Mouse (Mus musculus) kidney, adult 18-20 months (tissue): ENCODE results near the gene Shisa8.

Source experiments
- DNase-seq: peaks from one replicate; pipeline ENCODE4 v3.0.0; 2021

Shisa8 gene

DNA sequence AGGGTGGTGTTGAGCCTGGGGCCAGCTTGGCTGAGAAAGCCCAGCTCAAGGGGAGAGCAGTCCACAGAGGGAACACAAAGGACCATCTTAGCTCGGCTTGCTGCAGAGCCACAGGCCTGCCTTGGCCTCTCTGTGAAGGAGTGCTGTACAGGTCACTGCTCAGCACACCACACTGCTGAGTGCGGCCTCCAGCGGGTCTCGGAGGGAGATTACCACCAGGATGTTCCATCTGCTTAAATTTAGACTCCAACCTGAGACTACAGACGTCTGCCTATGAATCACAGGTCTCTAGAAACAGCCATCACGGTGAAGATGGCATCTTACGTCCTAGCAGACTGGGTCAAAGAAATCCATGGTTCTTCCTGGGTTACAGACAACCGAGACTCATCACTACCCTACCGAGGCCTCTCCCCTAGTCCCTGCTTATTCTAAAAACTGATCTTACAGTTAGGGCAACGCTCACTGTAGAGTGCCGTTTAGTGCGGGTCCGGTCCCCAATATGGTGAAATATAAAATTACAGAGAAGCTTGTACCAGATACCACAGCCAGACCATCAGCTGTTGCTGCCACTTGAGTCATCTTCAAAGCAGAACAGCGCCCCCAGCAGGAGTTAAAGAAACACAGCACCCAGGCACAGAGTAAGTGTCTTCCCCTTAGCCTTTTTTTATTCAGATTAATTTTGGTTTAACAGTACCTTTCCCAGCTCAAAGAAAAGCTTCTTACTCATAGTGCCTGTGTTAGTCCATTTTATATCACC is 8.7 kb upstream of the Shisa8 start:
- DNase-seq = no peak

DNA sequence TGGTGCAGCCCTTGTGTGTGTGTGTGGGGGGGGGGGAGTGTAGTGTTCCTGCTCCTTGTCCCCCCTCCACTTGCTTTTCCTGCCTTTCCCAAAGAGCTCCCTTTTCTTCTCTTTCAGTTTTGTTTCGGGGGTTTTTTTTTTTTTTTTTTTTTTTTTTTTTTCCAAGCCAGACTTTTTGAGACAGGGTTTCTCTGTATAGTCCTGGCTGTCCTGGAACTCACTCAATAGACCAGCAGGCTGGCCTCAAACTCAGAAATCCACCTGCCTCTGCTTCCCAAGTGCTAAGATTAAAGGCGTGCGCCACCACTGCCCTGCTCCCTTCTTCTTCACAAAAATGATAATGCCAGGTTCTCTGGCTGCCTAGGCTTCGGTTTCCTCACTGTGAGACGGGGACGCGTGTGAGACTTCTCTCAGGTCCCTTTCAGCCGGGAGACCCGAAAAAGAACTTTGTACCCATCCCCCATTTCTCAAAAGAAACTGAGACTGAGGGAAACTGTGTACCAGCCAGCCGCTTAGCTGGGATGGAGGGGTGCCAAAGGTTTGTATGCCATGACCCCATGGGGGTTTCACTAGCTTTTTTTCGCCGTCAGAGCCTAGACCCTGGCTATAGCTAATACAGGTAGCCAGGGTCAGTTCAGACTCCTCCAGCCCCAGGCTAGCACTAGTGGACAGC is 7.5 kb upstream of the Shisa8 start:
- no peak for DNase-seq

DNA sequence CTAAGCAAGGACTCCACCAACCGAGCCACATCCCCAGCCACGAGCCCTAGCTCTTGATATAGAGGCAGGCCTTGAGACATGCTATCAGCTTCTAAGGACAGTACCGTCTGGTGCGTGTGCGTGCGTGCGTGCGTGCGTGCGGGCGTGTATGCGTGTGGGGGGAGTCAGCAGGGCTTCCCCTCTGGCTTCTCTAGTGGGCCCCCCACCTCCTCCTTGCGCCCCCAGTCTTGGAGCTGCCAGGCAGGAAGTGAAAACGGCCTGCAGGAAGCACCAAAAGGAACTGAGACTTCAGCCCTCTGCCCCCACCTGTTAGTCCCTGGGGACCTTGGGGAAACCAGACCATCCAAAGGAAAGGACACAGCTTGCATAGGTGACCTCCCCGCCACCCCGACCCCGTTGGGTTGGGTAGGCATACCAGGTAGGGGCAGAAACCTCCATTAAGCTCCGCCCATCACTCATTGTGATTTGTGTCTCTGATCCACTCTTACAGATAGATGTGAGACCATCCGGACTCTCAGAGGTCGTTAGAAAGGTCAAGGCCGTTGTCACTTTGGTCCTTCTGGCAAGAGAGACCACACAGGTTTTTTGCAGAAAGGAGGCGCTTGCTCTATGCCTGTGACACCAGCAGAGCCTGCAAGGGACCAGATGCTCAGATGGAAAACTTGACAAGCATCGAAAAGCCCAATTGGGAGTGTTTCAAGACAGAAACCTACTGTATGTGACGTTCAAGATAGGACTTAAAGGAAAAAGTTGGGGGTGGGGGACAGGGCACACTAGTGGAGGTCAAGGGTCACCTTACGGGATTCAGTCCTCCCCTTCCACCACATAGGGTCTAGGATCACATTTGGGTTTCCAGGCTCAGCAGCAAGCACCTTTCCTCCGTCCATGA is 6.4 kb upstream of the Shisa8 start:
- DNase-seq = no peak

DNA sequence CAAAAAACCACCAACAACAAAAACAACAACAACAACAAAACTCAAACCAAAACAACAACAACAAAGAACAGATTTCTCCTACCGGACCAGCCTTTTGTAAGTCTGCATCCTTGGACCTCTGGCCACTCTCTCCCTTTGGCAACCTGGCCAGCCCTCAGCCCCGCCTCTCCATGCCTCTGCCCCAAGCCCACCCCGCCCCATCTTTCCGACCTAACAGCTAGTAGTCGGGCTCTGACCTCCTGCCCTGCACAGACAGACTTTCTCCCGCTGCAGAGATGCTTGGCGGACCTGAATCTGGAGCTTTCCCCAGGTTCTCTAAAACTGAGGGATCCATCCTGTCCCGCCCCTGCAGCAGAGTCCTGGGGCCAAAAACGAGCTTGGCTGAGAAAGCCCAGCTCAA is 5.4 kb upstream of the Shisa8 start:
- DNase-seq = no peak

DNA sequence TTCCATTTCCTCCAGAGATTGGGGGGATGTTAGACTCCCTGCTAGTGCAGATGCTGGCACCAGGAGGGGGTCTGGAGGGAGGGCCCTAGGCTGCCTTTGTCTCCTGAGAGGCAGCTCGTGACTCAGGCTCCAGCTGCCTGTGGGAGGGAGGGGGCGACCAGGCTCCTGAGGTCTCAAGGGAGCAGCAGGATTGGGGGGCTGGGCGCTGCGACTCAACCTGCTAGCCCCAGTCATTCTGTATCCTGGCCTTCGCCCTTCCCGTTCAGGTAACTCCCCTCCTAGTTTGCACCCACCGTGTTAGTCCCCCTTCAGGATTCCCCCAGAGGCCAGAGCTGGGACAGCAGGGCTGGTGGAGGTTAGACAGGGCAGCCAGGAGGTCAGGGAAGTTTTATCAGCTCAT is 4.4 kb upstream of the Shisa8 start:
- no peak for DNase-seq

DNA sequence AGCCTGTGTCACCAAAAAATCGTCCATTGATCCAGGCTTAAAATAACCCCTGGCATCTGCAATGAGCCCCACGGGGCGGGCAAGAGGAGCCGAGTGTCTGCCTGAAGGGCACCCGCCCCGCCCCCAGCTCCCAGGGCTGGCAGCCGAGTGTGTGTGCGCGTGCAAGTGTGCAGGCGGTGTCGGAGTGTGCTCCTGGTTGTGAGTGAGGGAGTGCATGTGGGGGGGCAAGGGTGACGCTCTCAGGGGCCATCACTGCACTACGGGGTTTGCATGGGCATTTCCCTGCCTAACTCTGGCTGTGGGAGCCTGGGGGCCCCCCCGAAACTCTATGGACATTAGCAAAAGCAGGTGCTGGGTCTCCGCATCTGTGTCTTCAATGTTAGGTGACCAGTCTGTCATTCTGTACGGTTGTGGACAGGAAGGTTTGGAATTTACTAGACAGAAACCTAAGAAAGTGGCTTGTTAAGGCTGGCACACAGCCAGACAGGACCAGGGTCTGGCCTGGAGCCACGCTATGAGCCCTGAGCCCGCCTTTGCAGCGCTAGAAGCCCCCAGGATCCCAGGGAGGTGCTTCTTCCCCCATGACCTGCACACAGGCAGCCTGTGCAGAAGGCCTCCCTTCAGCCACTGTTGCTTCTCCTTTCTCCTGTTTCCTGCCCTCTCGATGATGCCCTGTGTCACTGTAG is 3.7 kb upstream of the Shisa8 start:
- DNase-seq = no peak

DNA sequence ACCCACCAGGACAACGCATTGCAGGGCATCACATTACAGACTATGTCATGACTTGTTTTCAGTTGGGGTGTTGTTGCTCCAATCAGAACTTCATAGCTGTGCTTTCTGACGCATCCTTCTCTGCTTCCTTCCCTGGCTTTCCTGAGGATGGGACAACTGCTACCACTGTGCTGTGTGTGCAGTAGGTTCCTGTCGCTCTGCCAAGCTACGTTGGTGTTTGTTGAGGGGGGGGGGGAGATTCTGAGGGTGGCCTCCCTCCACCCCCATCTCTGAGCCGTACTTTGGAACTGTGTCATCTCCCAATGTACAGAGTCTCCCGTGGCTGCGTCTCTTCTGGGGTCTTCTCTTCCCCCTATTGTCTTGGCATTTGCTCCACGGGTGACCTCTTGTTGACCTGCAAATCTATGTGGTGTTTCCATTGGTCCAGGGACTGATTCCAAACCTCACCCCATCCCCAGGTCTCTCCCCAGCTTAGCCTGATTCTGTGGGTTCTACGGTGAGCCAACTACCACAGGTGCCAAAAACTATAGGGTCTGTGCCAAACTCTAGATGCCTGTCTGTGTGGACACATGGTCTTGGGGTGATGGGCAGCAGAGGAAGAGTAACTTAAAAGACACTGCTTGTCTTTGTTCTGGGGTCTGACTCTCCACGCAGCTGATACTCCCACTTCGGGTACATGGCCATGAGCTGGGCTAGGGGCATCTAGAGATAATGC is 2.9 kb upstream of the Shisa8 start:
- DNase-seq = no peak

DNA sequence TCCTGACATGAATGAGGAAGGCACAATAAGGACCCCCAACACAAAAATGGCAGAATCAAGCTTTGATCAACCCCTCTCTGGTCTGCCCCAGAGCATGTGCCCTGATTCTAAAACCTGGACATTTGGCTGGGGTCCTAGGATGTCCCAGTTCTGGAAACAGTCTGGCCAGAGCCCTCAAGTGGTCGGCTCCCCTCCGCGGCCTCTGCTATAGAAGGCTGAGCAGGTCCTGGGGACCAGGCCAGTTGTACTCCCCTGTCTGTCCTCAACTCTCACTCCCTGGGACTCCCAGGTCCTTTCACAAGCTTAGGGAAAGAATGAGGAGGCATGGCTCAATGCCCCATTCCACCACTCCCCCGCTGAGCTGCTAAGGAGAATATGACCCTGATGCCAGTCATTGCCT is 607 bp upstream of the Shisa8 start:
- no peak for DNase-seq

DNA sequence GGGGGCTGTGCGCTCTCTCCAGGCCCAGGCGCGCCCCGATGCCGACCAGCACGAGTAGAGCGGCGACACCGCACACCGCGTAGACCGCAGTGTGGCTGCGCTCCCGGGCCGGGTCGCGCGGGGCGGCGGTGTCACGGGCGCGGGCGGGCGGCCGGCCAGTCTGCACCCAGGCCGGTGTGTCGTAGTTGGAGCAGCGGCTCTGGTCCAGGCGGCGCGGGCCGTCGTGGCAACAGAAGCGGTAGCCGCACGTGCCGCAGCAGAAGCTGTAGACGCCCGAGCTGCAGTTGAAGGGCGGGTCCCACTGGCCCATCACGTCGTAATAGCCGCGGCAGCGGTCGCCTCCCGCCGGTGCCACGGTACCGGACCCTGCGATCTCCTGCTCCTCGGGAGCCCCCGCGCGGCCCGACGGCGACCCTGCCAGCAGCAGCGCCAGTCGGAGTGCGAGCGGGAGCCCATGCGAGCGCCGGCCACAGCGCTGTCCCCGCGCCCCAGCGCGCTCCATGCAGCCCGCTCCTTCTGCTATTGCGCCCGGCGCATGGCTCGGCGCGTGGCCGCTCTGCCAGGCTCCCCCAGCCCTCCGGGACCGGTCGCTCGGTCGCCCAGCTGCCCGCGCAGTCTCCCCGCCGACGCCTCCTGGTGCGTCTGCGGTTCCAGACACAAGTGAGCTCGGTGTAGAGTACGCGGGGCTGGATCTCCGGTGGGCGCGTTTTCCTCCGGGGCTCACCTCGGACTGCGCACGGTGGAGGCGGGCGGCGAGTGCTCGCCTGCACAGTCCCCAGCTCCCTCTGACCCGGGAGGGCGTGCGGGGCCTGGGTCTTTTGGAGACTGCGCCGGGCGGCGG is 484 bp downstream of the Shisa8 start:
- DNase-seq = peak; percentile 17

DNA sequence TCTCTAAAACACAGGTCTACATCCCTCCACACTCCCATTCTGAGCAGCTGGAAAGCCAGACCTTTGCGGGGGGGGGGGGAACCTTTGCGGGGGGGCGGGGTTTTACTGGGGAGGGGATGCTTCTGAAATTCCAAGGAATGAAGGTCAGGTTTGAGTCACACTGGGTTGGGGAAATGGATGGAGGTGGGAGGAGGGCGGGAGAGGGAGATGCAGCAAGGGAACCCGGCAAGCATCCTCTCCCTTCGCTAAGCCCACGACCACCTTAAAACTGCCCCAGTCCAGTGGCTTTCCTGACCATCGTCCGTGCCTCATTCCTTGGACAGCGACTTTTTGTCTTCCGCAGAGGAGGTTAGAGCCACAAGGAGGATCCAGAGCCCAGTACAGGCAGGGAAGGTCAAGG is 1.3 kb downstream of the Shisa8 start:
- DNase-seq = no peak

DNA sequence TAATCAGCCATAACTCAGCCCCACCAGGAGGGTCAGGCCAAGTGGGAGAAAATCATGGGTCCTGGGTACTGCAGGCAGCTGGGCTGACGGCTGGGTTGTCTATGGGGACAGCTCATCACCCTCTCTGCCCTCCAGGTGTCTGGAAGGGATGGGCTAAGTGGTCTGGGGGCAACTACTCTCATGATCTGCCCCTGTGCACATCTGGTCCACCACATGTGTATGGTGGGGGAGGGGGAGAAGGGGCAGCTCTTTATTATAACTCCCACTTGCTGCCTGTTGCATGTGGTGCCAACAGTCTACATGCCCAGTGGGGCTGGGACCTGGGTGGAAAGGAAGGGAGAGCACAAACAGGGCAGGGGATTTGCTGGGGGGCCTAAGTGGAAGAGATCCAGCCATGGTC is 1.8 kb downstream of the Shisa8 start:
- no peak for DNase-seq

DNA sequence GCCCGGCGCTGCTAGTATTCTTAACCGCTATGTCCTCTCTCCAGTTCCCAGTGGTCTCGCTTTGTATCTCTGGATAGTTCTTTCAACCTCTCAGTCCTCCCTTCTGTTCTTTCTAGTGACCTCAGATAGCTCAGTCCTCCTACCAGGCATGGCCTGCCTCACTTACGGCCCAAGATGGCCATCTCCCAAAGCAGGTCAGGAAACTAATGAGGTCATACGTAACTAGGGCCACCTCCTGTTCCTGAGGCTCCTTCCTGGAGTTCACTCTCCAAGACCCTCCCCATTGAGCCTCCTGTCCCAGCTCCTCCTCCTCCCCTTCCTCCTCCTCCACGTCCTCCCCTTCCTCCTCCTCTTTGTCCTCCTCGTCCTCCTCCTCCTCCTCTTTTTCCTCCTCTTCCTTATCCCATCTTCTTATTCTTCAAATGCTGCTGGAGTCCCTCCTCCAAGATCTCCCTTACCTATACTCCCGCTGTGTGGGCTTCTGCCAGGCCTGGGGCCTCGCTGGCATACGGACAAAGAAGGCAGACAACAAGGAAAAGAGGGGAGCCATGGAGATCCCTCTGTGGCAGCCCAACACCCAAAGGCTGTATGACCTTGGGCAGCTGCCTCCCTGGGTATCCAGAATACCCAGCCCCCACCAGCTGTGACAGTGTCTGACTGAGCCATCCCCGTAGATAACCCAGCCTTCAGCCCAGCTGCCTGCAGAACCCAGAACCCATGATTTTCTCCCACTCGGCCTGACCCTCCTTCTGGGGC is 3.1 kb downstream of the Shisa8 start:
- DNase-seq = no peak

DNA sequence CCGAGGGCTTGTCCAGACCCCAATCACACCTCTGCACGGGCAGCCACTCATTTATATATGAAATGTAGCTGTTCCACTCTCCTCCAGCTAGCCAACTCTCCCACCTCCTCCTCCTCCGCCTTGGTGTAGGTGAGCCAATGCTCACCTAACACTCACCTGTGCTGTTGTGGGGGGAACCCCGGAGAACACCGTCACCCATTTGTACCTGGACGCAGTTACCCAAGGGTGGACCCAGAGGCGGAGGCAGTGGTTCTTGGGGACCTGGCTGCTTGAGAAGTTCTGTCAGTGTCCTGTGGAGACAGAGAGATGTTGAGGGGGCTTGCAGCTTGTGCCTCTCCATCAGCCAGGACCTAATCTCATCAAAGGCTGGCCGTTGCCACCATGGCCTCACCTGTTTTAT is 4.3 kb downstream of the Shisa8 start:
- DNase-seq = no peak

DNA sequence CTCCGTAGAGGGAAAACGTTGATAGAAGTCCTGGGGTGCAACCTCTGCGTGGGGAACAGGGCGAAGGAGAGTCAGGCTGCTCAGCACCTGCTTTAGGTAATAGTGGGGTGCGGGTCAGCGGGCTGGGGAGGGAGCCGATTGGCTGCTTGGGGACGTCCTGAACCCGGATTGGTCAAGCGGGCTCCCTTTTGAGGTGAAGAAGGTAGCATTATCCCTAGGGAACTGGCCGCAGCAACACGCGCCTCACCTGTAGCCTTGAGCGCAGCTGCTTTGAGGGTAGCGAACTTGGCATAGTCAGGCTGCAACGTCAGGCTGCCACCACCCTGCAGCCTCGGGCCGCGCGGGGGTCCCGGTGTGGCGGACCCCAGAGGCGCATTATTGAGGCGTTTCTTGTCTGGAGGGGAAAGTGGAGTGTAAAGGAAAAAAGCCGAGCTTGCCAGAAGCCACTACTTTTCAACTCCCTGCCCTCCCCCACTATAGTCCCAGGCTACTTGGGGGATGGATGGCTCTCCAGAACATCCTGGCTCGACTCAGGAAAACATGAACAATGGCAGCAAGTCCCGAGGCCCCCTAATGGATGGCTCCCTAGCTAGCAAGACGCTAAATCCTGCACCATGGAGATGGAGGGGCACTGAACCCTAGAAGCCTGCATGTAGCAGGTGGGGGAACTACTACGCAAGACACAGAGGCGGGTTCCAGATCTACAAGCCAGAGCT is 5.0 kb downstream of the Shisa8 start:
- DNase-seq = no peak

DNA sequence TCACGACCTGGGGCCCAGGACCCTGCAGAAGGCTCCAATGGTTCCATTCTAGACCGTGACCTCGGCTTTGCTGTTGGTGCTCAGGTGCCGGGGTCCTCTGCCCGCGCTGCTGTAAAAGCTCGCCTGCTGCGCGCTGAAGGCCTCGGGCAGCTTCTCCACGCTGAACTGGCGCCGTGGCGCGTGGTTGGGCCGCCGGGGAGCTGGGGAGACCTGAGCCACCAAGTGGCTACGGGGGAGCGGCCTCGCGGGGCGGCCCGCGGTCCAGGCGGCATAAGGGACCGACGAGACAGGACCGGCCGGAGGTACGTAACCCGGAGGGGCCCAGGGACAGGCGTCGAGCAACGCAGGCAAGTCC is 5.5 kb downstream of the Shisa8 start:
- no peak for DNase-seq

DNA sequence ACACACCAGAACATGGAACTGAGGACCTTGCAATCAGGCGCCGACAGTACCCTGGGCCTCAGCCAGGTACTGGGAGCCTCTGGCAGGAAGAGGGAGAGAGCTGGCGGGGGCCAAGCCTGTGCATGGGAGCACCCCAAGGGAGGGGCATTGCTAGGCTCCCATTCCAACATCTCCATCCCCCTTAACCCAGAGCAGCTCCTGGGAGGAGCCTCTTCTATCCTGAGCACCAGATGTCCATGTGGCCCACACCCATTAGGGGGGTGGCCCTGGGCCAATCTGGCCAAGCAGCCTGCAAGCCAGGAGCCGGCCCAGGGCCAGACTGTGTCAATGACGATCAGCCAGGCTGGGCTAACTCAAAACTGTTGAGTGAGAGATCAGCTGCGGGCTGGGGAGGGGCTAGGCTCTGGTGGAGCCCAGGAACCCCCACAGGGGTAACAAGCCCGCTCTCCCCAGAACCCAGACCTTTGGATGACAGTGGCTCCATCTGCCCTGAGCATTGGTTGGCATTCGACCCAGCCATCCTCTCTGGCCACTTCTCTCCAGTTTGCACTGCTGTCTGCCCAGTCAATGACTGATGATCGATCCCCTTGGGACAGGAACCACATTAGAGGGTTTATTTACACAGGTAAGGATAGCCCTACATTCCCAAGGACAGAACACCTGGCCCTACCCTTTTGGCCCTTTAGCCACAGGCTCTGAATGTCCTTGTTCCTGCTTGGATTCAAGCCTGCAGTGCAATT is 6.1 kb downstream of the Shisa8 start:
- no peak for DNase-seq

DNA sequence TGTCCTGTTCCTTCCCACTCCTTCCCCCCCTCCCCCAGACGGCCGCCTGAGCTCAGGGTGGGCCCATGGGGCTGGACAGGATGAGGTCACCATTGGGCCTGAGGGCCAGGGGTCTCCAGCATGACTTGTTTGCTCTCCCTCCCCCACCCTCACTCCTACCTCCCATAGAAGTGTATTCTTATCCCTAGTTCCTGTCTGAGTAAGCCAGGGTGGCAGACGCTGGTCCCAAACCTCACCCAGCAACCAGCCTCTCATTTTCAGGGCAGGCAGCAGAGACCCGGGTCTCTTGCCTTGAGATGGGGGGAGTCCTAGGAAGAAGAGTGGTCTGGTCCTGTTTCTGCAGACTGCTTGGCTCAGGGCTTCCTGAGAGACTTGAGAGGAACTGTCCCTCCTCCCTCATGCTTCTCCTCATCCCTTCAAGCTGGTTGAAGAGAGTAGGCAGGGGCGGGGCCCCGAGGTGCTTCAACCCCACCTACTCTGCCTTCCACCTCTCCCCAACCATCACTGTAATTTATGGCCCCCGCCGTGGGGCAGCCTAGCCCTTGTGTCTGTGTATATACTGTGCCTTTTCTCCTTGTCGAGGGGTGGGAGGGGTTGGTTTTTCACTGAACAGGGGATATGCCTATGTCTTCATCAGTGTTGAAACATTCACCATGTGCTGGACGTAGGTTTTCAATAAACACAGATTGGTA is 7.8 kb downstream of the Shisa8 start:
- no peak for DNase-seq

DNA sequence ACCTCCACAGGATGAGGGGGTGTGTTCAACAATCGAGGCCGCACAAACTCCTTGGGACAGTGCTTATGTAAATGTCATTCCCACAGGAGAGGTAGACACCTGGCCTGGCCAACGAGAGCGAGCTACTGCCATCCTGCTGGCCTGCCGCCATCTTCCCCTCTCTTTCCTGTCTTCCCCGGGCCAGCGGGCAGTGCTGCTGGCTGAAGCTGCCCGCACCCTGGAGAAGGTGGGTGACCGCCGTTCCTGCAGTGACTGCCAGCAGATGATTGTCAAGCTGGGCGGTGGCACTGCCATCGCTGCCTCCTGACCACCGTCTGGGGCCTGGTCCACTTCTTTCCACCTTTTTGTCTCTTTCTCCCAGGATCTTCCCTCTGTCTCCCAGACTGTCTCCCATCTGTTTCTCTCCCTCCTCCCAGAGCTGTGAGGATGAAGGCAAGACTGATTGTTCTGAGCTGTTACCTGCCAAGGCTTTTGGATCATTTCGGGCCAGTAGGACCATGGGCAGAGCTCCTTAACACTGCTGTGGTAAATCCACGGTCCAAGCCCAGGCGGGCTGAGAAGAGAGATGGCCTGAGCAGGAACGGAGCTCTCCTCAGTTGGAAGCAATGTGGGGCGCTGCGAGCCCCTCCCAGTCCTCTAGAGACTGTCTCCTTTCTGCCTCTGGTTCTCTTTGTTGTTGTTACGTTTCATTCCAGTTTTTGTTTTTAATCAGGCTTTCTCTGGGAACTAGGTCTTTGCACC is 8.8 kb downstream of the Shisa8 start:
- DNase-seq = no peak
